Mouse (Mus musculus): ENCODE measurements at regions not wholly inside any gene's neighbourhood (a gene's known extent, or its start where the extent isn't known, plus 50 kb on each side); places are given as distances from the start of the nearest gene placed in this dataset.

DNA sequence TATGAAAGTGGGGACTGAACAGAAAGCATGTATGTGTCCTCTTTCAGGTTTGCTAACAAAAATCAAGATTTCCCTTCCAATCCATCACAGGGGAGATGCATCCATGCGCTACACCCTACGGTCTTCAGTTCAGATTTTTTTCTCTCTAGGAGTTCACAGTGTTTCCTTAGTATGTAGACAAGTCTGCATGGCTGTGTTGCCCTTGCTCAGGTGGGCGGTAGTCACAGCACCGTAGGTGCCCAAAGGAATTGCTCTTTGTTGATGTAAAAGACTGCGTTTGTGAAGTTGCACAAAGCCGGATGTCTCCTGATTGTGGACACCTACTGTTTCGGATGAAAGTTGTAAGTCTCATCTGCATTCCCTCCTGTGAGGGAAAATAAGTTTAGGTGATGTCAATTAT, 327.8 kb upstream of the Sox11 start:
- Histone ChIP-seq H3K9me3 (replicated peaks; ENCODE audit: control insufficient read depth, low read length, poor library complexity, severe bottlenecking) (no peaks in the 10 kb centered on the region), H3K36me3 (ENCODE audit: control insufficient read depth, insufficient read depth, low read length) (no peaks in the 10 kb centered on the region), H3K4me1 (ENCODE audit: control insufficient read depth, insufficient read depth, low read length) (peaks cover 17% of the 10 kb centered on the region), H3K27ac (ENCODE audit: low read length) (peak overlapping the region; percentile 80), H3K4me3 (ENCODE audit: low read depth, low read length) (no peak overlapping the region), H3K27me3 (ENCODE audit: control insufficient read depth, insufficient read depth, low read depth, low read length) (no peaks in the 10 kb centered on the region), H3K4me2 (ENCODE audit: low read length) (peak overlapping the region; percentile 46), H3K9ac (ENCODE audit: low read depth, low read length) (0 out of 2 replicates have a peak overlapping the region, but pooled peaks have one; percentile 30)
- ATAC-seq, result peak; percentile 63; the same call in 1 of the 2 replicates
- 19% methylated on average over 7 of the region's 7 CpGs for WGBS

DNA sequence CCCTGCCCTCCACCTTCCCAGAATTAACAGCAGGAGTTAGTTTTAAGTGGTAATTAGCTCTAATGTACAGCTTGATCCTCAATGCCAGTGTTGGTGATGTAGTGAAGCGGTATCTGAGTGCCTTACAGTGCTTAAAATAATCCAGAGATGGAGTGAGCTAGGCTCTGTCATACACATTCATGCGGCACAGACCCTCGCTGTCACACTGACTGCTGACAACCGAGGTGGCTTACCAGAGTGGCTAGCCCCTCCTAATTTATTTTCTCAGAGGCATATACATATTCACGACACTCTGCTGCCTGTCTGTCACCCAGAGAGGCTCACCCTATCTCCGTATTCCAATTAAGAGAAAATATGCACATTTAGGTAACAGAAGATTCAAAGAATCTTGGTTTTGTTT, 327.2 kb upstream of the Sox11 start:
- no peak overlapping the region for H3K9ac ChIP-seq (ENCODE audit: low read depth, low read length)
- no peaks in the 10 kb centered on the region for H3K36me3 ChIP-seq (ENCODE audit: control insufficient read depth, insufficient read depth, low read length)
- no peak overlapping the region for H3K4me3 ChIP-seq (ENCODE audit: low read depth, low read length)
- H3K27ac ChIP-seq (ENCODE audit: low read length), result peak overlapping the region; percentile 9; the same call in 1 of the 2 replicates
- peak; percentile 74 for ATAC-seq
- H3K4me1 ChIP-seq (ENCODE audit: control insufficient read depth, insufficient read depth, low read length), result peaks cover 17% of the 10 kb centered on the region
- H3K4me2 ChIP-seq (ENCODE audit: low read length), result no peak overlapping the region
- no peaks in the 10 kb centered on the region for H3K9me3 ChIP-seq (replicated peaks; ENCODE audit: control insufficient read depth, low read length, poor library complexity, severe bottlenecking)
- no peaks in the 10 kb centered on the region for H3K27me3 ChIP-seq (ENCODE audit: control insufficient read depth, insufficient read depth, low read depth, low read length)
- WGBS, result 25% methylated on average over 6 of the region's 6 CpGs

DNA sequence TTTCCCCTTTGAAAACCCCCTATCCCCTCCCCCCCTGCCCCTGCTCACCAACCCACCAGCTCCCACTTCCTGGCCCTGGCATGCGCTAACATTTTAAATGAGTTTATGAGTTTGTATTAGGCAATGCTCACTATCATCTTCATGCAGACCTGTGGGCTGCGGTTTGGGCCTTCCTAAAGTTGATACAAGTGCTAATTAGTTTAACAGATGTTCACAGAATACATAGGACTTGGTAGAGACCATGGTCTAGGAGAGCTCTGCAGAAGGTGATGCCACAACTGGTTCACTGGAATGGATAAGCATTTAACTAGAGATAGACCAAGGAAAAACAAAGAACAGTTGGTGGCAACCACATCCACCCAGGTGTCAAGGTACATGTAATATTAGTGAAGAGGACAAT, 324.1 kb upstream of the Sox11 start:
- no peaks in the 10 kb centered on the region for H3K36me3 ChIP-seq (ENCODE audit: control insufficient read depth, insufficient read depth, low read length)
- no peaks in the 10 kb centered on the region for H3K27me3 ChIP-seq (ENCODE audit: control insufficient read depth, insufficient read depth, low read depth, low read length)
- no peaks in the 10 kb centered on the region for H3K9me3 ChIP-seq (replicated peaks; ENCODE audit: control insufficient read depth, low read length, poor library complexity, severe bottlenecking)
- no peak for ATAC-seq
- peaks cover 15% of the 10 kb centered on the region for H3K4me1 ChIP-seq (ENCODE audit: control insufficient read depth, insufficient read depth, low read length)
- no peak overlapping the region for H3K4me2 ChIP-seq (ENCODE audit: low read length)
- H3K9ac ChIP-seq (ENCODE audit: low read depth, low read length), result no peak overlapping the region
- no peak overlapping the region for H3K4me3 ChIP-seq (ENCODE audit: low read depth, low read length)
- WGBS, result 87% methylated on average over 2 of the region's 2 CpGs
- no peak overlapping the region for H3K27ac ChIP-seq (ENCODE audit: low read length)

DNA sequence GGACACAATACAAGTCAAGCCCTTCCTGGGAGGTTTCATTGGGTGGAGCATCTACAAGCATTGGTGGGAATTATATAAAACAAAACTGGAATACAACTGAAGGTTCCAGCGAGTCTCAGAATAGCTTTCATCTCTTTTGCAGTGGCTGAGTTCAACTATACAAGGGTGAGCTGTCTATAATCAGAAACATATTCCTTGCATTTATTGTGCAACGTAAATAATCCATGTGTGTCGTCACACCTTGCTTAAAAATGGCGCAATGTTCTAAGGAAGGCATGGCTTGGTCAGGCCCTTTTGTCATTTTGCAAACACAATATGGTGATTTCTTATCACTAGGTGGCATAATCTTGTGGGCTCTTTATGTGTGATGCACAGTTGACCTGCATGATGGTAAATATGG, 320.8 kb upstream of the Sox11 start:
- Histone ChIP-seq H3K27ac (ENCODE audit: low read length) (no peak overlapping the region), H3K36me3 (ENCODE audit: control insufficient read depth, insufficient read depth, low read length) (no peaks in the 10 kb centered on the region), H3K27me3 (ENCODE audit: control insufficient read depth, insufficient read depth, low read depth, low read length) (no peaks in the 10 kb centered on the region; the same call in 1 of the 2 replicates), H3K4me2 (ENCODE audit: low read length) (no peak overlapping the region), H3K9ac (ENCODE audit: low read depth, low read length) (no peak overlapping the region), H3K4me3 (ENCODE audit: low read depth, low read length) (no peak overlapping the region), H3K9me3 (replicated peaks; ENCODE audit: control insufficient read depth, low read length, poor library complexity, severe bottlenecking) (no peaks in the 10 kb centered on the region), H3K4me1 (ENCODE audit: control insufficient read depth, insufficient read depth, low read length) (0 out of 2 replicates have a peak, but pooled peaks cover 6% of the 10 kb centered on the region)
- WGBS, result 96% methylated on average over 4 of the region's 4 CpGs
- no peak for ATAC-seq

DNA sequence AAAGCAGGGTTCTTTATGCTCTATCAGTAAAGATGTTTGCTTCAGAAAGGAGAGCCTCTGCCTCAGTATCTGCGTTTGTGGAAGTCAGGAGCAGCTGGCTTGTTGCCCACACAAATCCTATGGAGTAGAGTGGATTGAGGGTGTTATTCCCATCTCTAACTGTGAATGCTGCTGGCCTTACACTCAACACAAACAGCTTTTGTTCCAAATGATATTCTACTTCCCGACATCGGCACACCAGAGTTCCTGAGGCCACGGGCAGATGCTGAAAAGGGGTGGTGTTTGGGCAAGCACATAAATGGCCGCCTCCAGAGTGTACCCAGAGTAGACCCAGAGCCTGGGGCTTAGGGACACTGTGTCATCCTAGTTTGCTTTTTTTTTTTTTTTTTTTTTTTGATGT, 320.3 kb upstream of the Sox11 start:
- H3K9ac ChIP-seq (ENCODE audit: low read depth, low read length), result no peak overlapping the region
- no peak for ATAC-seq
- 0 out of 2 replicates have a peak, but pooled peaks cover 6% of the 10 kb centered on the region for H3K4me1 ChIP-seq (ENCODE audit: control insufficient read depth, insufficient read depth, low read length)
- 83% methylated on average over 5 of the region's 5 CpGs for WGBS
- H3K9me3 ChIP-seq (replicated peaks; ENCODE audit: control insufficient read depth, low read length, poor library complexity, severe bottlenecking), result no peaks in the 10 kb centered on the region
- no peaks in the 10 kb centered on the region for H3K36me3 ChIP-seq (ENCODE audit: control insufficient read depth, insufficient read depth, low read length)
- H3K27me3 ChIP-seq (ENCODE audit: control insufficient read depth, insufficient read depth, low read depth, low read length), result no peaks in the 10 kb centered on the region; the same call in 1 of the 2 replicates
- H3K4me2 ChIP-seq (ENCODE audit: low read length), result no peak overlapping the region
- no peak overlapping the region for H3K4me3 ChIP-seq (ENCODE audit: low read depth, low read length)
- no peak overlapping the region for H3K27ac ChIP-seq (ENCODE audit: low read length)

DNA sequence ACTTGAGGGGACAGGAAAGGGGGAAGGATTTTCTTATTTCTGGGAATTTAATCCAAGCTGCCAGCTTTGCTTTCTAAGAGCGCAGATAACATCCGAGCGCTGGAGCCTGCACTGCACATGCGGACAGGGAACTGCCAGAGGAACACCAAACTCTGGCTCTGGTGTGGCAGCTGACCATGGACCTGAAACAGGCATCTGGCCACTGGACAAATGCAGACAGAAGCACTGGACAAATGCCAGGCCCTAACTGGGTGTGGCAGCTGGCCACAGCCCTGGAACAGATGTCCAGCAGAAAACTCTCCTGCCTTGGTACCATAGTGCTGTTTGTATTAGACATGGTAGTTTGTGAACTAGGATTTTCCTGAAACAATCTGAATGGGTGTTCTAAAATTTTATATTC, 315.2 kb upstream of the Sox11 start:
- ATAC-seq, result no peak
- no peak overlapping the region for H3K9ac ChIP-seq (ENCODE audit: low read depth, low read length)
- H3K4me1 ChIP-seq (ENCODE audit: control insufficient read depth, insufficient read depth, low read length), result 0 out of 2 replicates have a peak, but pooled peaks cover 6% of the 10 kb centered on the region
- no peaks in the 10 kb centered on the region for H3K9me3 ChIP-seq (replicated peaks; ENCODE audit: control insufficient read depth, low read length, poor library complexity, severe bottlenecking)
- no peaks in the 10 kb centered on the region; the same call in 1 of the 2 replicates for H3K27me3 ChIP-seq (ENCODE audit: control insufficient read depth, insufficient read depth, low read depth, low read length)
- 67% methylated on average over 4 of the region's 4 CpGs for WGBS
- H3K36me3 ChIP-seq (ENCODE audit: control insufficient read depth, insufficient read depth, low read length), result no peaks in the 10 kb centered on the region
- H3K4me2 ChIP-seq (ENCODE audit: low read length), result no peak overlapping the region
- no peak overlapping the region for H3K27ac ChIP-seq (ENCODE audit: low read length)
- H3K4me3 ChIP-seq (ENCODE audit: low read depth, low read length), result no peak overlapping the region

DNA sequence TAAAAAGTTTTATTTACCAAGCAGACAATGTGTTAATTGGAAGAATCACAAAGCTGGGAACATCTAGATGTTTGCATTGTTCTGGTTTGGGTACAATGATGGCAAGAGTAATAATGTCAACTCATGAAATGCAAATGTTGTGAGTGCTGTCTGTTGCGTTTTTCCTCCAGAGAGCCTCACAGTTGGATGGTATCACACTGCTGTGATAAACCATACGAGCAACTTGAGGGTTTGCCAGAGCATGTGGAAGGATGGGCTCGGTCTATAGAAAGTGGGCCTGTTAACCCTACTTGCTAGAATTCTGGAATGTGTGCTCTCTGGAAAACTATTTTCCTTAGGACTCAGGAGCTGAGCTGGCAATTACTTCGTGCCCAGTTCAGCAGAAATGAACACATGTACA, 311.2 kb upstream of the Sox11 start:
- no peak overlapping the region for H3K4me2 ChIP-seq (ENCODE audit: low read length)
- H3K36me3 ChIP-seq (ENCODE audit: control insufficient read depth, insufficient read depth, low read length), result no peaks in the 10 kb centered on the region
- no peak for ATAC-seq
- H3K27ac ChIP-seq (ENCODE audit: low read length), result no peak overlapping the region
- H3K4me1 ChIP-seq (ENCODE audit: control insufficient read depth, insufficient read depth, low read length), result no peaks in the 10 kb centered on the region
- no peaks in the 10 kb centered on the region; the same call in 1 of the 2 replicates for H3K27me3 ChIP-seq (ENCODE audit: control insufficient read depth, insufficient read depth, low read depth, low read length)
- H3K4me3 ChIP-seq (ENCODE audit: low read depth, low read length), result no peak overlapping the region
- 77% methylated on average over 4 of the region's 4 CpGs for WGBS
- no peak overlapping the region for H3K9ac ChIP-seq (ENCODE audit: low read depth, low read length)
- no peaks in the 10 kb centered on the region for H3K9me3 ChIP-seq (replicated peaks; ENCODE audit: control insufficient read depth, low read length, poor library complexity, severe bottlenecking)

DNA sequence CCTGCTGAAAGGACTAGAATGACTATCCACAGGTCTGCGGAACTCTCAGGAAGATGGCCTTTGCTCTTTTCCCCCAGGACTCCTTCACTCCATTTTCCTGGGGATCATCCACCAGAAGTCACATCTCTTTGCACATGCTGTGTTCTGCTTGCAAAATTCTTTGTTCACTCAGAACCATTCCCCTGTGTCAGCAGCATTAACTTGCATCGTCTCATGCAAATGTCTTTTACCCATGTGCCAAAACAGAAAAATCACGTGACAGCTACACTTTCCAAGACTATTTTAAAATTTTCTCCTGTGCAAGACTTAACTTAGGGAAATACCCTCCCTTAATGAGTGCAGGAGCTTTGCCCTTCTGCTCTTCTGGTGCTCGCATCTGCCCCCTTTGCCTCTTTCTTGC, 306.2 kb upstream of the Sox11 start:
- Histone ChIP-seq H3K36me3 (ENCODE audit: control insufficient read depth, insufficient read depth, low read length) (no peaks in the 10 kb centered on the region), H3K4me3 (ENCODE audit: low read depth, low read length) (no peak overlapping the region), H3K27me3 (ENCODE audit: control insufficient read depth, insufficient read depth, low read depth, low read length) (no peaks in the 10 kb centered on the region), H3K9ac (ENCODE audit: low read depth, low read length) (no peak overlapping the region), H3K4me1 (ENCODE audit: control insufficient read depth, insufficient read depth, low read length) (no peaks in the 10 kb centered on the region), H3K27ac (ENCODE audit: low read length) (no peak overlapping the region), H3K9me3 (replicated peaks; ENCODE audit: control insufficient read depth, low read length, poor library complexity, severe bottlenecking) (no peaks in the 10 kb centered on the region), H3K4me2 (ENCODE audit: low read length) (no peak overlapping the region)
- 75% methylated on average over 4 of the region's 4 CpGs for WGBS
- ATAC-seq, result no peak

DNA sequence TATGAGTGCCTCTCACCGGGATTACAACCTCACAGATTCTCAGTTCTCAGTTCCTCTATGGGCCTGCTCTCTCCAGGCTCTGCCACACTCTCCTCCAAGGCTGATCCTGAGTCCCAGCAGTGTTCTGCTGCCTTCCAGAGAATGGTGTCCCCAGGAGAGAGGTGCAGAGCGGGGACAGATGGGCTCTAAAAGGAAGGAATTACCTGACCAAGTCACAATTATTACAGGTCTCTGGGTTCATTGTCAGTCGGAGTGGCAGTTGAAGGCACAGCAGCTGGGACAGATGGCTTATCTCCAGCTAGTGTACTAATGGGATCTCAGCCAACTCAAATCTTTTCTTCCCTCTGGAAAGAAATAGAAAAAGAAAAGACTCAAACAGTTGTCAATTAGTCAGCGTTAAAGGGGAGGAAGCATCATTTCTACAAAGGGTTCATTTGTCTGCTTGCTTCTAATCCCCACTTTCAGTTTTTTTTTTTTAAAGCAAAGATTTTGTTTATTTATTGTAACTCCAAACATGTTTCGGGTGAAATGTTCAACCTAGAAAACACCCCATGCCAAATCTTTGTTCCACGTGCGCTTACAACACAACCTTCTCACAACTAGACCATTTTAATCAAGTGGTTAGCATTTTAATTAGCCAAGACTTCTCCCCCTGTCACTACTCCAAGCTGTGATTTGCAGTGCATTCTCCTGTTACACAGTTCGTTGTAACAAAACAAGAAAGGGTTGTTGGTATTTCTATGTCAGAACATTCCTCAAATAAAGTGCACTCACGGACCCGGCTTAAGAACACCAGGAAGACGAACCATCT, 304.3 kb upstream of the Sox11 start:
- 40% methylated on average over 11 of the region's 11 CpGs for WGBS
- Histone ChIP-seq H3K27ac (ENCODE audit: low read length) (no peak overlapping the region), H3K4me1 (ENCODE audit: control insufficient read depth, insufficient read depth, low read length) (no peaks in the 10 kb centered on the region), H3K9ac (ENCODE audit: low read depth, low read length) (no peak overlapping the region), H3K27me3 (ENCODE audit: control insufficient read depth, insufficient read depth, low read depth, low read length) (no peaks in the 10 kb centered on the region), H3K4me3 (ENCODE audit: low read depth, low read length) (no peak overlapping the region), H3K36me3 (ENCODE audit: control insufficient read depth, insufficient read depth, low read length) (no peaks in the 10 kb centered on the region), H3K9me3 (replicated peaks; ENCODE audit: control insufficient read depth, low read length, poor library complexity, severe bottlenecking) (no peaks in the 10 kb centered on the region), H3K4me2 (ENCODE audit: low read length) (no peak overlapping the region)
- ATAC-seq, result peak; percentile 56; the same call in 1 of the 2 replicates
